Comparison of ENCODE assay signal across 21 mouse cellular contexts in genomic region chr3:67232617-67233241, GRCm38 (mm10).
"Had no signal": no experiment of that assay in that cellular context is flagged by ENCODE, and none has a peak within 500 bp of the region (broad histone marks: within the 10 kb centered on the region; RNA-seq: fewer than 3 reads in every experiment).

No protein-coding gene starts in this region.

- H3K9ac ChIP-seq: liver, embryonic 14.5 days; lung, embryonic 15.5 days; neural tube, embryonic 13.5 days; stomach, embryonic 15.5 days had no signal

- H3K27ac ChIP-seq: kidney, postnatal 0 days; layer of hippocampus, adult 2 months; left cerebral cortex, adult 2 months; liver, embryonic 14.5 days; lung, embryonic 15.5 days; neural tube, embryonic 13.5 days; stomach, embryonic 15.5 days had no signal

- H3K36me3 ChIP-seq: lung, embryonic 15.5 days; neural tube, embryonic 13.5 days; stomach, embryonic 15.5 days had no signal

- DNase-seq: kidney, adult 2 months; kidney, postnatal 25 days; layer of hippocampus, adult 9-11 months; lung, adult 18-20 months; lung, postnatal 10 days; lung, postnatal 36 days; retina, postnatal 1 day; right cerebral cortex, postnatal 25 days; spleen, adult 18-20 months; thymus, postnatal 25 days had no signal

- H3K9me3 ChIP-seq: lung, embryonic 15.5 days; megakaryocyte, embryonic 14.5 days; neural tube, embryonic 13.5 days; stomach, embryonic 15.5 days had no signal

- H3K4me1 ChIP-seq: lung, embryonic 15.5 days; neural tube, embryonic 13.5 days; stomach, embryonic 15.5 days had no signal

- H3K27me3 ChIP-seq: lung, embryonic 15.5 days; megakaryocyte, embryonic 14.5 days; neural tube, embryonic 13.5 days; stomach, embryonic 15.5 days had no signal

- H3K4me2 ChIP-seq: liver, embryonic 11.5 days; lung, embryonic 15.5 days; neural tube, embryonic 13.5 days; stomach, embryonic 15.5 days had no signal

- H3K4me3 ChIP-seq: layer of hippocampus, adult 2 months; left cerebral cortex, adult 2 months; lung, embryonic 15.5 days; megakaryocyte, embryonic 14.5 days; myocyte; neural tube, embryonic 13.5 days; stomach, embryonic 15.5 days had no signal

- ATAC-seq: intestine, postnatal 0 days had no signal
